Mouse (Mus musculus): ENCODE measurements around the gene Mpdz.

Mpdz gene

GRCm38 (mm10) chr4:81280098-81280497 lies 162.5 kb downstream of the Mpdz start:
- no peak for DNase-seq (ENCODE audit: low read depth)

GRCm38 (mm10) chr4:81279451-81279850 lies 163.2 kb downstream of the Mpdz start:
- no peak for DNase-seq (ENCODE audit: low read depth)

- DNase-seq (ENCODE audit: low read depth), result no peak
Observed at GRCm38 (mm10) chr4:81275957-81276715, 166.5 kb downstream of the Mpdz start.

GRCm38 (mm10) chr4:81273067-81273466 lies 169.5 kb downstream of the Mpdz start:
- no peak for DNase-seq (ENCODE audit: low read depth)

- no peak for DNase-seq (ENCODE audit: low read depth)
Observed at GRCm38 (mm10) chr4:81252859-81253780, 189.5 kb downstream of the Mpdz start.

GRCm38 (mm10) chr4:81252334-81252733 lies 190.3 kb downstream of the Mpdz start:
- no peak for DNase-seq (ENCODE audit: low read depth)

GRCm38 (mm10) chr4:81251934-81252333 lies 190.7 kb downstream of the Mpdz start:
- no peak for DNase-seq (ENCODE audit: low read depth)

- DNase-seq (ENCODE audit: low read depth), result no peak
Observed at GRCm38 (mm10) chr4:81249245-81249644, 193.4 kb downstream of the Mpdz start.

- DNase-seq (ENCODE audit: low read depth), result no peak
Observed at GRCm38 (mm10) chr4:81236227-81236626, 206.4 kb downstream of the Mpdz start.

Measured in c-Kit-positive CD71-positive TER-119-negative erythroid progenitor cells, embryonic 14.5 days (primary cell).